ENCODE assay signal across 11 mouse cellular contexts in genomic region chr8:84073230-84073976, GRCm38 (mm10). TPM values are rescaled to one million over a fixed set of nuclear protein-coding genes. Genes with fewer than 3 reads are reported as not detected.
DNase-seq lines count a peak whose midpoint lies in the region; ATAC-seq and TF ChIP-seq lines count a peak whose summit lies in the region.
"Had no signal": no experiment of that assay in that cellular context is flagged by ENCODE, and none has a peak within 500 bp of the region (broad histone marks: within the 10 kb centered on the region; RNA-seq: fewer than 3 reads in every experiment).

No protein-coding gene starts in this region.

- peak overlapping the region; percentile 19; the same call in 1 of the 2 replicates for H3K27ac ChIP-seq in intestine, embryonic 14.5 days (ENCODE audit: low read depth)
- no peak overlapping the region for H3K27ac ChIP-seq in intestine, embryonic 16.5 days (ENCODE audit: low read length)
- peak overlapping the region; percentile 76 for H3K27ac ChIP-seq in forebrain, postnatal 0 days (ENCODE audit: low read depth, low read length)
- H3K27ac ChIP-seq in midbrain, embryonic 15.5 days: peak overlapping the region; percentile 73
- H3K27ac ChIP-seq in liver, embryonic 12.5 days: no peak overlapping the region

- H3K36me3 ChIP-seq in intestine, embryonic 14.5 days (ENCODE audit: control insufficient read depth, insufficient read depth, low read length): 0 out of 2 replicates have a peak, but pooled peaks cover 16% of the 10 kb centered on the region
- H3K36me3 ChIP-seq in intestine, embryonic 16.5 days (ENCODE audit: control insufficient read depth, insufficient read depth, low read length): peaks cover 9% of the 10 kb centered on the region
- peaks cover 27% of the 10 kb centered on the region for H3K36me3 ChIP-seq in forebrain, postnatal 0 days (ENCODE audit: insufficient read depth)
- peaks cover 13% of the 10 kb centered on the region; the same call in 1 of the 2 replicates for H3K36me3 ChIP-seq in midbrain, embryonic 15.5 days (replicated peaks)
- peaks cover 18% of the 10 kb centered on the region for H3K36me3 ChIP-seq in liver, embryonic 12.5 days

- no peak for DNase-seq in intestine, embryonic 14.5 days (ENCODE audit: low spot score)
- peak; percentile 39 for DNase-seq in forebrain, postnatal 0 days
- no peak for DNase-seq in cerebellum, adult 11 months
- DNase-seq in layer of hippocampus, postnatal 10 days (ENCODE audit: low spot score in 2 of 2): no peak
- DNase-seq: kidney, adult 8-10 months; lung, postnatal 10 days had no signal

- H3K4me3 ChIP-seq in intestine, embryonic 14.5 days (ENCODE audit: low read depth, low read length): no peak overlapping the region
- H3K4me3 ChIP-seq in intestine, embryonic 16.5 days (ENCODE audit: low read length): no peak overlapping the region
- H3K4me3 ChIP-seq in forebrain, postnatal 0 days (ENCODE audit: low read depth, low read length): no peak overlapping the region
- H3K4me3 ChIP-seq in midbrain, embryonic 15.5 days: no peak overlapping the region
- H3K4me3 ChIP-seq in liver, embryonic 12.5 days: no peak overlapping the region

- no peak for TF ChIP-seq CTCF in forebrain, postnatal 0 days (IDR thresholded peaks at IDR 0.05; ENCODE audit: low read depth)

- H3K4me1 ChIP-seq in intestine, embryonic 14.5 days (replicated peaks; ENCODE audit: control insufficient read depth, insufficient read depth, low read length): peaks cover 17% of the 10 kb centered on the region; the same call in 1 of the 2 replicates
- H3K4me1 ChIP-seq in intestine, embryonic 16.5 days (ENCODE audit: control insufficient read depth, insufficient read depth, low read length): peaks cover 35% of the 10 kb centered on the region
- peaks cover 21% of the 10 kb centered on the region; the same call in 1 of the 2 replicates for H3K4me1 ChIP-seq in forebrain, postnatal 0 days (ENCODE audit: insufficient read depth)
- H3K4me1 ChIP-seq in midbrain, embryonic 15.5 days: peaks cover 57% of the 10 kb centered on the region
- peaks cover 37% of the 10 kb centered on the region for H3K4me1 ChIP-seq in liver, embryonic 12.5 days

- no peaks in the 10 kb centered on the region for H3K9me3 ChIP-seq in intestine, embryonic 14.5 days (ENCODE audit: control insufficient read depth, low read length)
- H3K9me3 ChIP-seq in intestine, embryonic 16.5 days (ENCODE audit: control insufficient read depth, low read length): no peaks in the 10 kb centered on the region
- H3K9me3 ChIP-seq in forebrain, postnatal 0 days (ENCODE audit: low read length): no peaks in the 10 kb centered on the region
- H3K9me3 ChIP-seq in midbrain, embryonic 15.5 days: no peaks in the 10 kb centered on the region
- H3K9me3 ChIP-seq in liver, embryonic 12.5 days (replicated peaks): no peaks in the 10 kb centered on the region

- ATAC-seq in intestine, embryonic 14.5 days (replicated peaks; ENCODE audit: low FRiP score, low TSS enrichment, low read depth): no peak
- ATAC-seq in intestine, embryonic 16.5 days: no peak
- peak; percentile 90 for ATAC-seq in CD4-positive, CD25-positive, alpha-beta regulatory T cell, adult 4 months
- peak; percentile 59 for ATAC-seq in forebrain, postnatal 0 days
- ATAC-seq in midbrain, embryonic 15.5 days (replicated peaks): peak; percentile 32; the same call in 1 of the 2 replicates
- no peak for ATAC-seq in liver, embryonic 12.5 days

- no peaks in the 10 kb centered on the region for H3K27me3 ChIP-seq in intestine, embryonic 14.5 days (replicated peaks; ENCODE audit: control insufficient read depth, insufficient read depth, low read length)
- H3K27me3 ChIP-seq in intestine, embryonic 16.5 days (replicated peaks; ENCODE audit: control insufficient read depth, insufficient read depth, low read length): no peaks in the 10 kb centered on the region
- no peaks in the 10 kb centered on the region for H3K27me3 ChIP-seq in forebrain, postnatal 0 days (ENCODE audit: insufficient read depth, low read length)
- H3K27me3 ChIP-seq in midbrain, embryonic 15.5 days (replicated peaks): no peaks in the 10 kb centered on the region
- H3K27me3 ChIP-seq in liver, embryonic 12.5 days (replicated peaks): no peaks in the 10 kb centered on the region

- 54% methylated on average over 10 of the region's 10 CpGs for WGBS in intestine, embryonic 14.5 days
- 48% methylated on average over 10 of the region's 10 CpGs for WGBS in intestine, embryonic 16.5 days
- WGBS in forebrain, postnatal 0 days: 31% methylated on average over 10 of the region's 10 CpGs
- 36% methylated on average over 10 of the region's 10 CpGs for WGBS in midbrain, embryonic 15.5 days
- 65% methylated on average over 10 of the region's 10 CpGs for WGBS in liver, embryonic 12.5 days (ENCODE audit: insufficient replicate concordance)

- no peak overlapping the region for H3K4me2 ChIP-seq in intestine, embryonic 14.5 days (ENCODE audit: low read length)
- H3K4me2 ChIP-seq in intestine, embryonic 16.5 days (ENCODE audit: low read depth, low read length): no peak overlapping the region
- peak overlapping the region; percentile 15; the same call in 1 of the 2 replicates for H3K4me2 ChIP-seq in forebrain, postnatal 0 days (ENCODE audit: low read depth)
- H3K4me2 ChIP-seq in midbrain, embryonic 15.5 days: peak overlapping the region; percentile 19
- H3K4me2 ChIP-seq in liver, embryonic 12.5 days: no peak overlapping the region

- peak overlapping the region; percentile 7; the same call in 1 of the 2 replicates for H3K9ac ChIP-seq in intestine, embryonic 14.5 days (ENCODE audit: low read length)
- H3K9ac ChIP-seq in intestine, embryonic 16.5 days (ENCODE audit: low read depth, low read length): no peak overlapping the region
- 0 out of 2 replicates have a peak overlapping the region, but pooled peaks have one; percentile 6 for H3K9ac ChIP-seq in forebrain, postnatal 0 days
- H3K9ac ChIP-seq in midbrain, embryonic 15.5 days: no peak overlapping the region
- no peak overlapping the region for H3K9ac ChIP-seq in liver, embryonic 12.5 days

RNA-seq across cellular contexts. Expression of gene Rfx1, which starts 6.8 kb away (rescaled TPM):
- 11.1 and 11.6 TPM in 2 replicates for polyA plus RNA-seq in intestine, embryonic 14.5 days (2014; fragmentation: Nextera tagmentation; extraction: Ambion mirVana)
- polyA plus RNA-seq in intestine, embryonic 16.5 days (2015; fragmentation: Nextera tagmentation; extraction: Ambion mirVana): 5.9 and 6.8 TPM in 2 replicates
- polyA plus RNA-seq in CD4-positive, CD25-positive, alpha-beta regulatory T cell, adult 4 months (2017; shearing (Covaris generic)): 10 to 100 TPM; 10.9 to 14.0 TPM
- total RNA-seq in forebrain, postnatal 0 days (2014; rRNA removed): 22.2 and 31.2 TPM in 2 replicates
- polyA plus RNA-seq in forebrain, postnatal 0 days (2015; fragmentation: Nextera tagmentation; extraction: Ambion mirVana): 4.4 and 6.2 TPM in 2 replicates
- polyA plus RNA-seq in midbrain, embryonic 15.5 days (2015; fragmentation: Nextera tagmentation; extraction: Ambion mirVana): 12.4 and 14.0 TPM in 2 replicates
- 10 to 100 TPM; 20.9 to 21.5 TPM for total RNA-seq in layer of hippocampus, postnatal 10 days (2021)
- polyA plus RNA-seq in liver, embryonic 12.5 days (2016; fragmentation: Nextera tagmentation; extraction: Ambion mirVana): 4.1 and 4.2 TPM in 2 replicates

RNA-seq across cellular contexts. Expression of gene Gm10643, which starts 8.5 kb away (rescaled TPM):
- 1.5 and 1.9 TPM in 2 replicates for polyA plus RNA-seq in intestine, embryonic 14.5 days (2014; fragmentation: Nextera tagmentation; extraction: Ambion mirVana)
- 0.76 and 0.81 TPM in 2 replicates for polyA plus RNA-seq in intestine, embryonic 16.5 days (2015; fragmentation: Nextera tagmentation; extraction: Ambion mirVana)
- polyA plus RNA-seq in CD4-positive, CD25-positive, alpha-beta regulatory T cell, adult 4 months (2017; shearing (Covaris generic)): 1 to 10 TPM; 1.2 to 1.7 TPM
- 3.3 and 4.7 TPM in 2 replicates for total RNA-seq in forebrain, postnatal 0 days (2014; rRNA removed)
- 1.3 and 1.6 TPM in 2 replicates for polyA plus RNA-seq in forebrain, postnatal 0 days (2015; fragmentation: Nextera tagmentation; extraction: Ambion mirVana)
- 1.0 and 1.4 TPM in 2 replicates for polyA plus RNA-seq in midbrain, embryonic 15.5 days (2015; fragmentation: Nextera tagmentation; extraction: Ambion mirVana)
- 1 to 10 TPM; 3.0 to 5.3 TPM for total RNA-seq in layer of hippocampus, postnatal 10 days (2021)
- polyA plus RNA-seq in liver, embryonic 12.5 days (2016; fragmentation: Nextera tagmentation; extraction: Ambion mirVana): 0.27 and 0.30 TPM in 2 replicates

RNA-seq across cellular contexts. Expression of gene Rln3, which starts 28.6 kb away (rescaled TPM):
- polyA plus RNA-seq in intestine, embryonic 14.5 days (2014; fragmentation: Nextera tagmentation; extraction: Ambion mirVana): 0.40 and 0.41 TPM in 2 replicates
- 0.23 and 0.37 TPM in 2 replicates for polyA plus RNA-seq in intestine, embryonic 16.5 days (2015; fragmentation: Nextera tagmentation; extraction: Ambion mirVana)
- 10 to 100 TPM; 45.1 to 59.1 TPM for polyA plus RNA-seq in CD4-positive, CD25-positive, alpha-beta regulatory T cell, adult 4 months (2017; shearing (Covaris generic))
- total RNA-seq in forebrain, postnatal 0 days (2014; rRNA removed): 0.33 TPM in 1 of 2 replicates, not detected in the other
- not detected in 2 replicates for polyA plus RNA-seq in forebrain, postnatal 0 days (2015; fragmentation: Nextera tagmentation; extraction: Ambion mirVana)
- 0.48 and 1.3 TPM in 2 replicates for polyA plus RNA-seq in midbrain, embryonic 15.5 days (2015; fragmentation: Nextera tagmentation; extraction: Ambion mirVana)
- not detected for total RNA-seq in layer of hippocampus, postnatal 10 days (2021)
- not detected in 2 replicates for polyA plus RNA-seq in liver, embryonic 12.5 days (2016; fragmentation: Nextera tagmentation; extraction: Ambion mirVana)
- polyA plus RNA-seq: limb, embryonic 11.5 days had no signal

RNA-seq across cellular contexts. Expression of gene Il27ra, which starts 31.0 kb away (rescaled TPM):
- polyA plus RNA-seq in intestine, embryonic 14.5 days (2014; fragmentation: Nextera tagmentation; extraction: Ambion mirVana): 0.69 and 1.2 TPM in 2 replicates
- 1.2 and 1.4 TPM in 2 replicates for polyA plus RNA-seq in intestine, embryonic 16.5 days (2015; fragmentation: Nextera tagmentation; extraction: Ambion mirVana)
- 100 to 1,000 TPM; 261 to 389 TPM for polyA plus RNA-seq in CD4-positive, CD25-positive, alpha-beta regulatory T cell, adult 4 months (2017; shearing (Covaris generic))
- 0.31 and 0.86 TPM in 2 replicates for total RNA-seq in forebrain, postnatal 0 days (2014; rRNA removed)
- polyA plus RNA-seq in forebrain, postnatal 0 days (2015; fragmentation: Nextera tagmentation; extraction: Ambion mirVana): 0.29 and 0.45 TPM in 2 replicates
- polyA plus RNA-seq in midbrain, embryonic 15.5 days (2015; fragmentation: Nextera tagmentation; extraction: Ambion mirVana): 0.58 and 0.68 TPM in 2 replicates
- 1 to 10 TPM; 1.4 to 1.7 TPM for total RNA-seq in layer of hippocampus, postnatal 10 days (2021)
- 1.5 and 1.6 TPM in 2 replicates for polyA plus RNA-seq in liver, embryonic 12.5 days (2016; fragmentation: Nextera tagmentation; extraction: Ambion mirVana)

RNA-seq across cellular contexts. Expression of gene Dcaf15, which starts 31.2 kb away (rescaled TPM):
- 10.8 and 11.7 TPM in 2 replicates for polyA plus RNA-seq in intestine, embryonic 14.5 days (2014; fragmentation: Nextera tagmentation; extraction: Ambion mirVana)
- polyA plus RNA-seq in intestine, embryonic 16.5 days (2015; fragmentation: Nextera tagmentation; extraction: Ambion mirVana): 8.8 and 9.4 TPM in 2 replicates
- 10 to 100 TPM; 14.5 to 15.5 TPM for polyA plus RNA-seq in CD4-positive, CD25-positive, alpha-beta regulatory T cell, adult 4 months (2017; shearing (Covaris generic))
- total RNA-seq in forebrain, postnatal 0 days (2014; rRNA removed): 49.5 and 63.2 TPM in 2 replicates
- polyA plus RNA-seq in forebrain, postnatal 0 days (2015; fragmentation: Nextera tagmentation; extraction: Ambion mirVana): 16.3 and 17.2 TPM in 2 replicates
- 25.8 and 26.3 TPM in 2 replicates for polyA plus RNA-seq in midbrain, embryonic 15.5 days (2015; fragmentation: Nextera tagmentation; extraction: Ambion mirVana)
- total RNA-seq in layer of hippocampus, postnatal 10 days (2021): 10 to 100 TPM; 31.8 to 31.9 TPM
- polyA plus RNA-seq in liver, embryonic 12.5 days (2016; fragmentation: Nextera tagmentation; extraction: Ambion mirVana): 5.9 and 6.4 TPM in 2 replicates

Comparison
In these comparisons a context has a peak if more than half of its experiments do, and no peak if none do; other contexts are left out.
1. H3K27ac ChIP-seq: peak in intestine, embryonic 14.5 days (single experiment), forebrain, postnatal 0 days (single experiment) and midbrain, embryonic 15.5 days (single experiment); none in intestine, embryonic 16.5 days (single experiment) and liver, embryonic 12.5 days (single experiment).
2. H3K9ac ChIP-seq: peak in intestine, embryonic 14.5 days (single experiment) and forebrain, postnatal 0 days (single experiment); none in intestine, embryonic 16.5 days (single experiment), midbrain, embryonic 15.5 days (single experiment) and liver, embryonic 12.5 days (single experiment).
3. ATAC-seq: peak in CD4-positive, CD25-positive, alpha-beta regulatory T cell, adult 4 months (single experiment), forebrain, postnatal 0 days (single experiment) and midbrain, embryonic 15.5 days (single experiment); none in intestine, embryonic 14.5 days (single experiment), intestine, embryonic 16.5 days (single experiment) and liver, embryonic 12.5 days (single experiment).
4. H3K4me2 ChIP-seq: peak in forebrain, postnatal 0 days (single experiment) and midbrain, embryonic 15.5 days (single experiment); none in intestine, embryonic 14.5 days (single experiment), intestine, embryonic 16.5 days (single experiment) and liver, embryonic 12.5 days (single experiment).
5. RNA of gene Rln3, which starts 28.6 kb away (polyA plus RNA-seq): 45.1 to 59.1 TPM in CD4-positive, CD25-positive, alpha-beta regulatory T cell, adult 4 months; 0.48 to 1.3 TPM in midbrain, embryonic 15.5 days, 0.40 to 0.41 TPM in intestine, embryonic 14.5 days, 0.23 to 0.37 TPM in intestine, embryonic 16.5 days, not detected in liver, embryonic 12.5 days and not detected in forebrain, postnatal 0 days; every median in the first group is over 10 times any median in the second.